Mouse (Mus musculus): ENCODE results near the gene Rad51b. TPM values are rescaled to one million over a fixed set of nuclear protein-coding genes. Genes with fewer than 3 reads are reported as not detected.

Rad51b gene
- total and polyA plus RNA-seq, 3 experiments = 6.5 to 8.6 (median 8.5) TPM

DNA sequence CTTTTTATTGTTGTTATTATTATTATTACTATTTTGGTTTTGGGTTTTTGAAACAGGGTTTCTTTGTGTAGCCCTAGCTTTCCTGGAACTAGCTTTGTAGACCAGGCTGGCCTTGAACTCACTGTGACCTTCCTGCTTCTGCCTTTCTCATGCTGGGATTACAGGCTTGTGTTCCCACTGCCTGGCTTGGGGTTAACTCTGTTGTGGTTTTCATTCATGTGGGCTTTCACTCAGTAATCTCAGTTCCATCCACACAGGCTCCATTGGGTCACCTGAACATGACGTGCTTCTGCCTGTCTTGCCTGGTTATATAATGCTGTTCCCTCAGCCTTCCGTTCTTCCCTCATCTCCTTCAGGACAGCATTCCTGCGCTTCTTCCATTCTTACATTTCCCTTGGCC, 261.6 kb downstream of the Rad51b start:
- dilution Hi-C loops (cut with MboI; ENCODE audit: extremely low pct_ligation_motif_present, extremely low pct_unique_long_range_greater_than_20kb, low sequenced_read_pairs) = no loop called here
- TF ChIP-seq HCFC1 (IDR thresholded peaks at IDR 0.05; ENCODE audit: low read depth, low read length) = no peak
- no peak for TF ChIP-seq ZNF384 (IDR thresholded peaks at IDR 0.05; ENCODE audit: low read depth, low read length)
- no peak for TF ChIP-seq MXI1 (IDR thresholded peaks at IDR 0.05; ENCODE audit: low read depth, low read length)
- TF ChIP-seq ETS1 (conservative IDR thresholded peaks at IDR 0.05; ENCODE audit: low read depth, low read length) = no peak
- Histone ChIP-seq H3K4me2 (ENCODE audit: insufficient read depth, low read depth, poor library complexity, severe bottlenecking) (no peak overlapping the region), H3K36me3 (replicated peaks in 1 of 2; ENCODE audit: control insufficient read depth in 1 of 2, insufficient read depth in 1 of 2, low read length in 1 of 2) (peaks cover 0 to 8% of the 10 kb centered on the region in 2 experiments), H3K27ac (ENCODE audit: insufficient read depth, low read depth) (no peak overlapping the region), H3K79me2 (replicated peaks; ENCODE audit: control insufficient read depth, extremely low read depth, insufficient read depth, poor library complexity, severe bottlenecking) (no peaks in the 10 kb centered on the region), H3K4me3 (replicated peaks in 1 of 3; ENCODE audit: low read depth in 2 of 3, low read length in 2 of 3, poor library complexity in 1 of 3) (no peak overlapping the region), H3K9ac (ENCODE audit: insufficient read depth, low read depth) (no peak overlapping the region), H3K27me3 (replicated peaks) (no peaks in the 10 kb centered on the region), H3K4me1 (ENCODE audit: control insufficient read depth in 1 of 2, insufficient read depth in 2 of 2) (no peaks in the 10 kb centered on the region), H3K9me3 (replicated peaks; ENCODE audit: low read length) (no peaks in the 10 kb centered on the region)
- in situ Hi-C loops (cut with MboI; ENCODE audit: low pct_ligation_motif_present, low pct_unique_long_range_greater_than_20kb, low sequenced_read_pairs) = no loop called here
- no peak for DNase-seq (ENCODE audit: extremely low read depth)

DNA sequence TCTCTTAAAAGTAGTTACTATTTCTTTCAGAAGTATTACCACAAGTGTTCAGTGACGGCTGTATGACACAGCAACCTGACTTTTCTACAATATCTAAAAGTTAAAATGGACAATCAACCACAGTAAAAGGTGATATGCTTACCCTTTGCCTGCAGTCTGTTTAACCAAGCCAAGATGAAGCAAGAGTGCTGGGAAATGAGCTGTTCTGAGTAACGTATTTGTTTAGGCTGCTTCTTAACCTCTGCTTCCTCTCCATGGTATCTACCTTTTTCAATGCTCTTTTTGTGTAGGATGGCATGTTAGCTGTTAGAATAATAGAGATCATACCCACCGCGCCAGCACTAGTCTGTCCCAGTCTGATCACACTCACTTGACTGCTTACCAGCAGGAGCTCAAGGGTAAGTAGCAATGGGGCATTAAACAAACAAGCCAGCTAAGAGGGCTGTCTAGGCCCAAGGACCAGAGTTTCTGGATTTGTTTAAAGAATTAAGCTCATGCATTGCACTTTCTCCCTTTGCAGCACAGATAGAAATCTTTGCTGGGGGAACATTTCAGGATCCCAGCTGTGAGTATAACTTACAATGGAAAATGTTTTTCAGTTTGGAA, 262.4 kb downstream of the Rad51b start:
- dilution Hi-C loops (cut with MboI; ENCODE audit: extremely low pct_ligation_motif_present, extremely low pct_unique_long_range_greater_than_20kb, low sequenced_read_pairs) = no loop called here
- in situ Hi-C loops (cut with MboI; ENCODE audit: low pct_ligation_motif_present, low pct_unique_long_range_greater_than_20kb, low sequenced_read_pairs) = no loop called here

DNA sequence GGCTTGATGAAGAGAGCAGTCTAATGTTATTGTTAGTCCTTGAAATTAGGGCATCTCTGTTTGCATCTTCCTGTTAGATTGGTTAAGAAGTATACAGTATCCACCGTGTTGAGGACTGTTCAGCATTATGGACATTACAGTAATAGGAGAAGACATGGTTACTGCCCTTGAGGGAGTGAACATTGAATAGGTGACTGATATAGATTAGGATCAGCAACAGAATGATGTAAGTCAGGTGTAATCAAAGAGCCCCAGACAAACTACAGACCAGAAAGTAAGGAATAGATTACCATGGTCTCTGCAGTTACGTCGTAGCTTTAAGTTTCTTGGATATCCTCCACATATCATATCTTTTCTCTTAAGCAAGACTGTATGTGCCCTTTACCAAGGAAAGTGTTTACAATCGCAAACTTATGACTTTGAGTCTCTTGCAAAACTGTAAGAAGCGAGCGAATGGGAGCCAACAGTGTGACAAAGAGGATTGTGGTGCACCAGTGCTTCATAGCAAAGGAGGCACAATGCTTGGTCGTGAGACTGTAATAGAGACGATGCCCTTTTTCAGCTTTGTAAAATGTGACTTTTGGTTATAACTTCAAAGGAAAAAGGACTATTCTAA, 263.1 kb downstream of the Rad51b start:
- H3K9me3 ChIP-seq (replicated peaks; ENCODE audit: low read length) = no peaks in the 10 kb centered on the region
- no peak overlapping the region for H3K27ac ChIP-seq (ENCODE audit: insufficient read depth, low read depth)
- DNase-seq (ENCODE audit: extremely low read depth) = no peak

More for the DNA sequence above, 262.4 kb downstream of the Rad51b start:
- no peaks in the 10 kb centered on the region for H3K79me2 ChIP-seq (replicated peaks; ENCODE audit: control insufficient read depth, extremely low read depth, insufficient read depth, poor library complexity, severe bottlenecking)
- no peak for DNase-seq (ENCODE audit: extremely low read depth)
- H3K4me2 ChIP-seq (ENCODE audit: insufficient read depth, low read depth, poor library complexity, severe bottlenecking) = no peak overlapping the region
- no peak overlapping the region for H3K27ac ChIP-seq (ENCODE audit: insufficient read depth, low read depth)
- no peaks in the 10 kb centered on the region for H3K27me3 ChIP-seq (replicated peaks)
- H3K9me3 ChIP-seq (replicated peaks; ENCODE audit: low read length) = no peaks in the 10 kb centered on the region
- H3K4me3 ChIP-seq (replicated peaks in 1 of 3; ENCODE audit: low read depth in 2 of 3, low read length in 2 of 3, poor library complexity in 1 of 3) = no peak overlapping the region
- no peak overlapping the region for H3K9ac ChIP-seq (ENCODE audit: insufficient read depth, low read depth)
- H3K4me1 ChIP-seq (ENCODE audit: control insufficient read depth in 1 of 2, insufficient read depth in 2 of 2) = no peaks in the 10 kb centered on the region
- no peak for TF ChIP-seq MXI1 (IDR thresholded peaks at IDR 0.05; ENCODE audit: low read depth, low read length)
- no peak for TF ChIP-seq BHLHE40 (IDR thresholded peaks at IDR 0.05; ENCODE audit: low read depth, low read length)
- TF ChIP-seq NRF1 (IDR thresholded peaks at IDR 0.05; ENCODE audit: low read depth, low read length) = no peak
- no peak for TF ChIP-seq MAX (IDR thresholded peaks at IDR 0.05; ENCODE audit: low read length)
- H3K36me3 ChIP-seq (replicated peaks in 1 of 2; ENCODE audit: control insufficient read depth in 1 of 2, insufficient read depth in 1 of 2, low read length in 1 of 2) = peaks cover 0 to 8% of the 10 kb centered on the region in 2 experiments

More for the DNA sequence above, 263.1 kb downstream of the Rad51b start:
- dilution Hi-C loops (cut with MboI; ENCODE audit: extremely low pct_ligation_motif_present, extremely low pct_unique_long_range_greater_than_20kb, low sequenced_read_pairs) (no loop called here), in situ Hi-C loops (cut with MboI; ENCODE audit: low pct_ligation_motif_present, low pct_unique_long_range_greater_than_20kb, low sequenced_read_pairs) (no loop called here)
- no peak overlapping the region for H3K4me2 ChIP-seq (ENCODE audit: insufficient read depth, low read depth, poor library complexity, severe bottlenecking)
- H3K27me3 ChIP-seq (replicated peaks) = no peaks in the 10 kb centered on the region
- no peaks in the 10 kb centered on the region for H3K79me2 ChIP-seq (replicated peaks; ENCODE audit: control insufficient read depth, extremely low read depth, insufficient read depth, poor library complexity, severe bottlenecking)
- no peak overlapping the region for H3K9ac ChIP-seq (ENCODE audit: insufficient read depth, low read depth)
- no peak for TF ChIP-seq JUND (conservative IDR thresholded peaks at IDR 0.05; ENCODE audit: low read depth, low read length)
- no peak for TF ChIP-seq MAX (IDR thresholded peaks at IDR 0.05; ENCODE audit: low read length)
- no peak for TF ChIP-seq MEF2A (IDR thresholded peaks at IDR 0.05; ENCODE audit: borderline replicate concordance, low read depth, low read length)
- TF ChIP-seq IRF4 (IDR thresholded peaks at IDR 0.05; ENCODE audit: low read depth, low read length) = no peak
- TF ChIP-seq NRF1 (IDR thresholded peaks at IDR 0.05; ENCODE audit: low read depth, low read length) = no peak
- no peak for TF ChIP-seq CHD1 (IDR thresholded peaks at IDR 0.05; ENCODE audit: low read depth, low read length)
- TF ChIP-seq JUN (IDR thresholded peaks at IDR 0.05; ENCODE audit: insufficient read depth, low read depth, low read length) = no peak
- no peak overlapping the region for H3K4me3 ChIP-seq (replicated peaks in 1 of 3; ENCODE audit: low read depth in 2 of 3, low read length in 2 of 3, poor library complexity in 1 of 3)
- peaks cover 0 to 8% of the 10 kb centered on the region in 2 experiments for H3K36me3 ChIP-seq (replicated peaks in 1 of 2; ENCODE audit: control insufficient read depth in 1 of 2, insufficient read depth in 1 of 2, low read length in 1 of 2)
- H3K4me1 ChIP-seq (ENCODE audit: control insufficient read depth in 1 of 2, insufficient read depth in 2 of 2) = no peaks in the 10 kb centered on the region
